Comparison of ENCODE assay signal across 12 mouse cellular contexts in the genomic region with DNA sequence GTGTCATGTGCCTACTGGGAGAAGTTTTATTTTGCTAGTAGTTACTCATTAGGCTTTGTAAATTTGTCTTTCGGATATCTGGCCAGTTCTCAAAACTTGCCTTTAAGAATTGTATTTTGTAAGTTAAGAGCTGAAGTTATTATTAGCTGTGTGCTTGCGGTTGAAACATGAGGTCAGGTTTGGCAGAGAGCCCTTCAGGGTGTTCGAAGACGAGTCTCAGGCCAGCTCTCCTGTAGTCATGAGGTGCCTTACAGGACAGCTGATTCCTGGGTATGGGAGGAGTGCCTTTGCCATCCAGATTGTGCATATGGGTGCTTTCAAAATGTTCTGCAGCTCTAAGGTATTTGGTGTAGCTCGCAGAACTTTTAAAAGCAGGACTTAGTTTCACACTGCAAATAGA. TPM values are rescaled to one million over a fixed set of nuclear protein-coding genes. Genes with fewer than 3 reads are reported as not detected.
A peak's percentile ranks its signal among the peaks of the same experiment; 100 is the strongest.
DNase-seq lines count a peak whose midpoint lies in the region; ATAC-seq and TF ChIP-seq lines count a peak whose summit lies in the region.
"Had no signal": no experiment of that assay in that cellular context is flagged by ENCODE, and none has a peak within 500 bp of the region (broad histone marks: within the 10 kb centered on the region; RNA-seq: fewer than 3 reads in every experiment).

No protein-coding gene starts in this region.

- no peak overlapping the region for H3K9ac ChIP-seq in heart, postnatal 0 days (replicated peaks; ENCODE audit: low read depth, low read length)
- no peak overlapping the region for H3K9ac ChIP-seq in hindbrain, embryonic 12.5 days
- H3K9ac ChIP-seq: limb, embryonic 15.5 days had no signal

- no peak for TF ChIP-seq CTCF in heart, postnatal 0 days (IDR thresholded peaks at IDR 0.05; ENCODE audit: low read depth)

- no peak for TF ChIP-seq EP300 in heart, postnatal 0 days (IDR thresholded peaks at IDR 0.05; ENCODE audit: low read depth)

- H3K4me3 ChIP-seq in heart, embryonic 10.5 days = no peak overlapping the region
- H3K4me3 ChIP-seq in heart, postnatal 0 days (ENCODE audit: low read depth, low read length) = no peak overlapping the region
- H3K4me3 ChIP-seq in hindbrain, embryonic 12.5 days = no peak overlapping the region
- H3K4me3 ChIP-seq: limb, embryonic 15.5 days; megakaryocyte, embryonic 14.5 days had no signal

- WGBS in heart, embryonic 10.5 days = 61% methylated on average over 5 of the region's 5 CpGs
- WGBS in heart, postnatal 0 days = 33% methylated on average over 5 of the region's 5 CpGs
- 88% methylated on average over 5 of the region's 5 CpGs for WGBS in hindbrain, embryonic 12.5 days

- ATAC-seq in heart, postnatal 0 days (ENCODE audit: insufficient read depth, low read depth) = peak; percentile 60
- no peak for ATAC-seq in hindbrain, embryonic 12.5 days (ENCODE audit: low FRiP score)
- ATAC-seq: forebrain, embryonic 14.5 days had no signal

- no peaks in the 10 kb centered on the region for H3K9me3 ChIP-seq in heart, embryonic 10.5 days
- H3K9me3 ChIP-seq in heart, postnatal 0 days (replicated peaks; ENCODE audit: control insufficient read depth, low read length) = no peaks in the 10 kb centered on the region
- no peaks in the 10 kb centered on the region for H3K9me3 ChIP-seq in hindbrain, embryonic 12.5 days (replicated peaks)
- H3K9me3 ChIP-seq: limb, embryonic 15.5 days; megakaryocyte, embryonic 14.5 days had no signal

- peak; percentile 82 for DNase-seq in heart, adult 11 months
- no peak for DNase-seq in heart, embryonic 10.5 days (ENCODE audit: low spot score)
- DNase-seq in NIH3T3 (ENCODE audit: low read depth) = peak; percentile 1
- peak; percentile 24 for DNase-seq in gastrocnemius, postnatal 10 days
- DNase-seq in heart, postnatal 0 days (ENCODE audit: low spot score) = peak; percentile 65
- no peak for DNase-seq in layer of hippocampus, postnatal 14 days (ENCODE audit: low spot score in 2 of 2)
- no peak for DNase-seq in neural tube, embryonic 10.5 days (ENCODE audit: extremely low spot score, low spot score)
- DNase-seq: cerebellum, adult 9-10 months had no signal

- H3K27ac ChIP-seq in heart, embryonic 10.5 days = no peak overlapping the region
- H3K27ac ChIP-seq in heart, postnatal 0 days (ENCODE audit: low read depth) = peak overlapping the region; percentile 41
- no peak overlapping the region for H3K27ac ChIP-seq in hindbrain, embryonic 12.5 days
- H3K27ac ChIP-seq: limb, embryonic 15.5 days had no signal

- H3K36me3 ChIP-seq in heart, embryonic 10.5 days = no peaks in the 10 kb centered on the region
- no peaks in the 10 kb centered on the region for H3K36me3 ChIP-seq in heart, postnatal 0 days (replicated peaks; ENCODE audit: control insufficient read depth, insufficient read depth, low read length)
- no peaks in the 10 kb centered on the region for H3K36me3 ChIP-seq in hindbrain, embryonic 12.5 days
- H3K36me3 ChIP-seq: limb, embryonic 15.5 days had no signal

- no peaks in the 10 kb centered on the region for H3K4me1 ChIP-seq in heart, embryonic 10.5 days
- no peaks in the 10 kb centered on the region for H3K4me1 ChIP-seq in heart, postnatal 0 days (ENCODE audit: control insufficient read depth, insufficient read depth)
- H3K4me1 ChIP-seq in hindbrain, embryonic 12.5 days = no peaks in the 10 kb centered on the region
- H3K4me1 ChIP-seq: limb, embryonic 15.5 days; megakaryocyte, embryonic 14.5 days had no signal

- H3K4me2 ChIP-seq in heart, postnatal 0 days (ENCODE audit: low read depth, low read length) = no peak overlapping the region
- no peak overlapping the region for H3K4me2 ChIP-seq in hindbrain, embryonic 12.5 days (replicated peaks)
- H3K4me2 ChIP-seq: limb, embryonic 15.5 days had no signal

- no peaks in the 10 kb centered on the region for H3K27me3 ChIP-seq in heart, embryonic 10.5 days (ENCODE audit: insufficient read depth, poor library complexity, severe bottlenecking)
- no peaks in the 10 kb centered on the region for H3K27me3 ChIP-seq in heart, postnatal 0 days (ENCODE audit: control insufficient read depth, insufficient read depth, low read length)
- H3K27me3 ChIP-seq in hindbrain, embryonic 12.5 days = peaks cover 13% of the 10 kb centered on the region; the same call in 1 of the 2 replicates

RNA-seq across cellular contexts. Expression of gene Arhgap6, which starts 37.4 kb away (rescaled TPM):
- polyA plus RNA-seq in heart, embryonic 10.5 days (2016; fragmentation: Nextera tagmentation; extraction: Ambion mirVana) = 7.2 and 9.5 TPM in 2 replicates
- total RNA-seq in gastrocnemius, postnatal 10 days (2021) = 1 to 10 TPM; 6.3 to 7.2 TPM
- total RNA-seq in heart, postnatal 0 days (2014; rRNA removed; ENCODE audit: low replicate concordance) = 5.8 and 7.4 TPM in 2 replicates
- polyA plus RNA-seq in heart, postnatal 0 days (2015; fragmentation: Nextera tagmentation; extraction: Ambion mirVana) = 3.6 and 3.9 TPM in 2 replicates
- 1 to 10 TPM; 1.8 to 1.9 TPM for total RNA-seq in layer of hippocampus, postnatal 14 days (2021)
- polyA plus RNA-seq in hindbrain, embryonic 12.5 days (2016; fragmentation: Nextera tagmentation; extraction: Ambion mirVana) = 1.4 and 1.9 TPM in 2 replicates

Comparison
In these comparisons a context has a peak if more than half of its experiments do, and no peak if none do; other contexts are left out.
1. DNase-seq: peak in heart, adult 11 months (single experiment), NIH3T3 (single experiment), gastrocnemius, postnatal 10 days (single experiment) and heart, postnatal 0 days (single experiment); none in heart, embryonic 10.5 days (single experiment), layer of hippocampus, postnatal 14 days (0 of 2) and neural tube, embryonic 10.5 days (single experiment).